Mouse (Mus musculus) cortical plate, adult 2 months (tissue): ENCODE results near the gene Mical2.

ENCODE experiments used
- CTCF ChIP-seq: fragments of 200-500 bp; IDR thresholded peaks from 2 replicates; pipeline ENCODE4 v1.5.1; 2011; ENCODE audit warnings: mild to moderate bottlenecking, control low read depth, low read length; ENCODE audit not compliant: insufficient read depth; ENCODE audit errors: extremely low read depth
- POLR2A ChIP-seq: fragments of 200-500 bp; IDR thresholded peaks from 2 replicates; pipeline ENCODE4 v1.6.1; 2011; ENCODE audit warnings: mild to moderate bottlenecking, low read length, control low read depth; ENCODE audit not compliant: insufficient read depth; ENCODE audit errors: extremely low read depth

- no peak for TF ChIP-seq CTCF
- no peak for TF ChIP-seq POLR2A
Measured at GRCm38 (mm10) chr7:112275093-112275492, 49.4 kb downstream of the Mical2 start.
